Mouse (Mus musculus): ENCODE measurements at regions not wholly inside any gene's neighbourhood (a gene's known extent, or its start where the extent isn't known, plus 50 kb on each side); places are given as distances from the start of the nearest gene placed in this dataset.

GRCm38 (mm10) chr5:76417137-76417536 lies 53.5 kb upstream of the Nmu start:
- TF ChIP-seq CTCF (IDR thresholded peaks at IDR 0.05; ENCODE audit: borderline replicate concordance, insufficient read depth, low read depth, low read length) (no peak), POLR2A (IDR thresholded peaks at IDR 0.05; ENCODE audit: borderline replicate concordance, insufficient read depth, low read length) (no peak)
